Mouse (Mus musculus) adipocyte (in vitro differentiated cells): ENCODE data around the gene Dnajb3.

Experiments used
- DNase-seq: peaks from one replicate; pipeline ENCODE4 v3.0.0-alpha.2; 2016; ENCODE audit warnings: low spot score

The Dnajb3 gene

DNA sequence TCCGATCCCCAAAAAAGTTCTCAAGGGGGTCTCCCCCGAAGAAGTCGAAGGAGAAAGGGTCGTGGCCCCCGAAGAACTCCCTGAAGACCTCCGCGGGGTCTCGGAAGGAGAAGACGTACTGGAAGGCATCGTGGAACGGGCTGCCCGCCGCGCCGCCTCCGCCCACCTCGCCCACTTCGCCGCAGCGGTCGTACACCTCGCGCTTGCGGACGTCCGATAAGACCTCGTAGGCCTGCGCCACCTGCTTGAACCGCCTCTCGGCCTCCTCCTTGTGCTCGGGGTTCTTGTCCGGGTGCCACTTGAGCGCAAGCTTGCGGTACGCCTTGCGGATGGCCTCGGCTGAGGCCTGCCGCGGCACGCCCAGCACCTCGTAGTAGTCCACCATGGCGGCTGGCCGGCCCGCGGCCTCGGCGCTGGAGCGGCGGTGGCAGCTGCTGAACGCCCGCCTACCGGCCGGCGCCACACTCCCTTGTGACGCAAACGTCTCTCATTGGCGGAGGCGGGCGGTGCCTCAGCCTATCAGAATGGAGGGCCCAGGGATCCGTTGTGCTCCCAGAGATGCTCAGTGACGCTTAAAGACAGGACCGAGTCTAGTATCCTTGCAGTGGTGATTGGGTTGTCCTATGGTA, at the start of gene Dnajb3:
Dnajb3 (minus strand) TSS at position 489 of the 629 bp plus-strand sequence.
- no peak for DNase-seq

GRCm38 (mm10) chr1:88254793-88255465, 49.3 kb upstream of the Dnajb3 start:
- no peak for DNase-seq

DNA sequence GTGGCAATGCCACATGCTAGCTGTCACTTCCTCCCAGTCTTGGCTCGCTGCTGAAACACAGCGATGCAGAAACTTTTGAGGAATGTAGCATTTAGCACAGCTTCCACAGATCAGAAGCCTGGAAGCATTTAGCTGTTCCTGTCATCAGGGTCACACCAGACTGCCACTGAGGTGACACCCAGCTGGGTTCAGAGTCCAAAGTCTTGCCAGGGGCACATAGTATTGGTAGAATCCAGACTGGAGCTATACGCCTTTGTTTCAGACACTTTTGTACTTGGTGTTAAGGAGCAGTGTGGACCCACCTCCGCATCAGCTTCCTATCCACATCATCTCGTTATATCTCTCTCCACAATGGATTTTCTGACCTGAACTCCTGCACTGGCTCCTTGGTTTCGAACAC, 48.0 kb upstream of the Dnajb3 start:
- DNase-seq, result no peak

DNA sequence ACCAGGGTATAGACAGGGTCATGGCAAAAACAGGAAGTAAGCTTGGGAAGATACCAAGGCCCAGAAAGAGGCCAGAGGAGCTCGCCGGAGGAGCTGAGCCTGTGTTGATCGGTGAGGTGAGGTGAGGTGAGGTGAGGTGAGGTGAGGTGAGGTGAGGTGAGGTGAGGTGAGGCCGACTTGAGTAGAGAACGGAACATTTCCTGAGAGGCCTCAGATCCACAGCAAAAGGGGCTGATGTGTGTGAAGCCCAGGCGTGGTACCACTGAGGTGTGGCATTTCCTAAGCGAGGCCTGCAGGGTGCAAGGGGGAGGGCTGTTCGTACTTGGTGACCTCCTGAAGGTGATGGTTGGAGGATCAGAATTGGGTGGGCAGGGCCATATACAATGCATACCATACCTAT, 47.5 kb upstream of the Dnajb3 start:
- no peak for DNase-seq

DNA sequence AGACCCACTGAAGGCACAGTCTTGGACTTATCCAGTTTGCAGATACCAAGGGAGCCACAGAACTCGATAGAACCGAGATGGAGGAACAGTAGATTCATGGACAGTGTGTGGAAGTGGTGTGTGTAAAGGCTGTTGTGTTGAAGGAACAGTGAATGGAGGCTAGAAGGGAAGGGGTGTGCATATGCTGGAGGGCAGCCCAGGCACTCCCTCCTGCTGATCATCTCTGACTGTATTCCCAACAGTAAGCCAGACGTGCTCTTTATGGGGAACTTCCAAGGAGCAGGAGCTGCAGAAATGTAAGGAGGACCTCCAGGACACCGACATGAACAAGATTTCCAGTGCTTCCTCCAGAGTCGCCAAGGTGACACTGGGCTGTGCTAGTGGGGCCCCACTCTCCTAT, 44.4 kb upstream of the Dnajb3 start:
- DNase-seq, result no peak

DNA sequence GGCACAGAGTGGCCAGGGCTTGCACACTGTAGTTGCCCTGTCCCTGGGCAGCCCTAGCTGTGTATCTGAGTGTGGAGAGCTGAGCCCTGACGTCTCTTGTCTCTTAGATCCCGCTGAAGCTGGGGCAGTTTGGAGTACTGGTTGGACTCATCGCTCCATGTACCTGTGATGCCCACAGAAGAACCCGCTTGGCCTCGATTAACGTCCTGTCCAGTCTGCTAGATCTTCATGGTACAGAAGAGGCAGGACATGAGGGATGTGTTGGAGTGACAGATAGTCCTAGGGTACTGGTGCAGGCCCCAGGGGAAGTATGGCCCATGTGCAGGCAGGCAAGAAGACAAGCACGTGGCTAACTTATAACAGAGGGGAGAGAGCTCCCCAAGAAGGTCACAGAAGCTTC, 44.0 kb upstream of the Dnajb3 start:
- no peak for DNase-seq

DNA sequence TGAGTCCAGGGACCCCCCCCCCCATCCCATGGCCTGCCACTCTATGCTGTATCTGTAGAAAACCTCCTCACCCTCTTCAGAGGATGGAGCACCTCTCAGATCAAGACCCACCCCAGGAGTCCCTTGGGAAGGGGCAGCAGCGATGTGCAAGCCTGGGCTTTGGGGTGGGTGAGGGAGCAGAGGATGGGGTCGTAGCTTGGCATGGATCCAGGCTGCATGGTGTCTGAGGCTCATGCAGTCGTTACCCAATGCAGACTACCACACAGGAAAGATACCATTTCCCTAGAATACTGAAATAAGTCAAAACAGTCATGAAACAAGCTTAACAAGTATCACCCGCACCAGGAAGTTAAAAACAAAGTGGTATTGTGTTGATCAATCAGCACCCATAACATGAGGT, 43.1 kb upstream of the Dnajb3 start:
- DNase-seq, result no peak

- DNase-seq, result no peak
These were observed 42.1 kb upstream of the Dnajb3 start for GRCm38 (mm10) chr1:88247660-88248059.

DNA sequence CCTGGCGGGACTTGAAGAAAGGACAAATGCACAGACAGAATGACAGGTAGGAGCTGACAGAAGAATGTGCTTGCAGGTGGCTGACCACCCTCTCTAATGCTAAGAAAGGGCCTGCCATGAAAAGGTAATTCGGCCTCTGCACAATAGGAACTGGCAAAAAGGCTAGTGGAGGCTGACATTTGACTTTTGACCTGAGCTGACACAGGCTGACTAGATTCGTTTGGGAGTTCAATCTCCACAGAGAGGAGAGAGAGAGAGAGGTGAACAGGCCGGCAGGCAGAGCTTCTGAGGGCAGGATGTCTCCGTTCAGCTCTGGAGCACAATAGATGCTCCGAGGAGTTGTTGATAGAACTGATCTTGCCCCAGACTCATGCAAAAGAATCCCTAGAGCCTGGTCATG, 40.8 kb upstream of the Dnajb3 start:
- DNase-seq, result no peak

DNA sequence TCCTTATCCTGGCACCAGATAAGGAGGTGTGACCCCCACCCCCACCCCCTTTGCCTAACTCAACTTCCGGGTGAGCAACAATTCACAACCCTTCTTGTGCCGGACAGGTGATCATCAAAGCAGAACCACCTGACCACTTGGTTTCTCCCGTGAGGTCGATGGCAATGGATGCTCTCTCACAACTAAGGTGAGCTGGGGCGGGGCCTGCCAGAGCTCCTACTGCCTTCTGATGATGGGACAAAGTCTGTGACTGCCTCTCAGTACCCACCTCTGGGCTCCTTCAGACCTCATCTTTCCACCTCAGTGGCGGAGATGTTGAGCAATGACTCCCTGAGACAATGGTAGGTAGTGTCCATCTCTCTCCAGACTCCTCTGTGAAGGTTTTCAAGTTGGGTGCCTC, 40.3 kb upstream of the Dnajb3 start:
- DNase-seq, result no peak

- DNase-seq, result no peak
These were observed 38.3 kb upstream of the Dnajb3 start for GRCm38 (mm10) chr1:88243861-88244260.

- DNase-seq, result no peak
These were observed 35.0 kb upstream of the Dnajb3 start for GRCm38 (mm10) chr1:88240579-88240978.

GRCm38 (mm10) chr1:88240072-88240471, 34.5 kb upstream of the Dnajb3 start:
- DNase-seq, result no peak

DNA sequence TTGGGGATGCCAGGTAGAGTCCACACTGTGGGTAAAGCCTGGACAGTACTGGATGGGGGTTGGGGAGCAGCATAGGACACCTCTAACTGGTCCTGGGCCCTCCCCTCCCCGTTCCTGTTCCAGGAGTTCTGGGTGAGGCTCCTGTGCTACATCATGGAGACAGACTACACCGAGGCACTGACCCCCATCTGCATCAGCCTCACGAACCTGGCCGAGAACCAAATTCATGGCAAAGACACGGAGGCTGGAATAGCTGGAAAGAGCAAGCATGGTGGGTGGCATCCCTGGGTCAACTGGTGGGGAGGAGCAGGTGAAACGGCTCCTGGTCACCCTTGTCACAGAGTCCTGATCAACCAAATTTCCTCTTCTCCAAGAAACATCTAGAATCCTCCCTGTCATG, 33.2 kb upstream of the Dnajb3 start:
- DNase-seq, result no peak

GRCm38 (mm10) chr1:88237311-88237710, 31.7 kb upstream of the Dnajb3 start:
- no peak for DNase-seq

GRCm38 (mm10) chr1:88235894-88236415, 30.4 kb upstream of the Dnajb3 start:
- no peak for DNase-seq

DNA sequence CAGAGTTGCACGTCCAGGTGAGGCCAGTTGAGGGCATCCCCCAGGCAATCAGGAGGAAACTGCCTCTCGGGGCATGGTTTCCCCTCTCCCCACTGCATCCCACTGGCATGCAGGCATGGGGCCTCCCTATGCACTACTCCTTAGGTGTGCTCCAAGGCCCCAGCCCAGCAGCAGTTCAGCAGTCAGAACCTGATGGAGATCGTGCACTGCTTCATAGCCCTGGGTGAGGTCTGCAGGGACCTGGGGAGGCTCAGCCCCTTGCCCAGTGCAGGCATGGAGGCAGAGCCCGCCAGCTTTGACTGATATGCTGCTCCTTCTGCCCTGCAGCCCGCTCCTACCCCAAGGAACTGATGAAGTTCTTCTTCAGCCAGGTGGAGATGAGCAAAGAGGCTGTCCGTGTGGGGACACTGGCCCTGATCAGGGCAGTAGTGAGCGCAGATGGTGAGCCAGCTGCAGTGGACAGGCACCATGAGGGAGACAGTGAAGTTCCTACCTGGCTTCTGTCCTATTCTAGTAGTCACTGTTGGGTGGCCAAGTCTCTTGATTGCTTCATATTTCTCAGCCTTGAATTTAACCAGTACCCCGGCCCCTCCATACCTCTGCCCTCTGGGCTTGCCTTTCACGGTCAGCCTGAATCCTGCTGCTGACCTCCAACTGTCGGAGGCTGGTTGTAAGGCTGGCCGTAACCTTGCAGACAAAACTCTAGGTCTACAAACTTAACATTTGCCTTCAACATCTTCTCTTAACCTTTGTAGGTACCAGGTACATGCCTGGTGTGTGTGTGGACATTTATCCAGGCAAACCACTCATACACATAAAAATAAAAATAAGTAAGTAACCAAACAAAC, 29.7 kb upstream of the Dnajb3 start:
- DNase-seq, result no peak

DNA sequence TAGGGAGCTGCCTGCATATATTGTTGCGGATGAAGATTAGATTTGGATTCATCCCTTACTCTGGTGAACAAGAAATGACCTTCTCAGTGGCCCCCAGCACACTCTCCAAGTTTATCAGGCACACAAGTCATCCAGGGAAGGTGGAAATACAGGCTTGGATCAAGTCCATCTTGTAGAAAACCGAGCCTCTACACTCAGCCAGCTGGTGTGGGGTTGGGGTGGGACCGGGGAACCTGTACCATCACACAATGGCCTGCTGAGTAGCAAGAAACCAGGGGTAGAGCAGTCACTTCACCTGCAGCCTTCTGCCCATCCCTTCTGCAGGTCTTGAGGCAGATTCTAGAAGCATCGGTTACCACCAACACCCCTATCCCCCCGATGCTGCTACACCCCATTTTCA, 29.1 kb upstream of the Dnajb3 start:
- DNase-seq, result no peak

- no peak for DNase-seq
These were observed 28.6 kb upstream of the Dnajb3 start for GRCm38 (mm10) chr1:88234248-88234610.

GRCm38 (mm10) chr1:88233421-88234247, 28.1 kb upstream of the Dnajb3 start:
- no peak for DNase-seq

- DNase-seq, result no peak
These were observed 27.2 kb upstream of the Dnajb3 start for GRCm38 (mm10) chr1:88232664-88233380.
